Mouse (Mus musculus): ENCODE measurements at regions not wholly inside any gene's neighbourhood (a gene's known extent, or its start where the extent isn't known, plus 50 kb on each side); places are given as distances from the start of the nearest gene placed in this dataset.

GRCm38 (mm10) chr15:15361841-15362240 lies 1366.7 kb upstream of the Cdh9 start:
- no peak for TF ChIP-seq ETS1 (conservative IDR thresholded peaks at IDR 0.05; ENCODE audit: low read depth, low read length)
- no peak for TF ChIP-seq JUND (conservative IDR thresholded peaks at IDR 0.05; ENCODE audit: low read depth, low read length)
- dilution Hi-C loops (cut with MboI; ENCODE audit: extremely low pct_ligation_motif_present, extremely low pct_unique_long_range_greater_than_20kb, low sequenced_read_pairs) (no loop called here), in situ Hi-C loops (cut with MboI; ENCODE audit: low pct_ligation_motif_present, low pct_unique_long_range_greater_than_20kb, low sequenced_read_pairs) (no loop called here)
- DNase-seq (ENCODE audit: extremely low read depth) = no peak
- Histone ChIP-seq H3K9me3 (replicated peaks; ENCODE audit: low read length) (peaks cover 41% of the 10 kb centered on the region), H3K4me1 (ENCODE audit: control insufficient read depth in 1 of 2, insufficient read depth in 2 of 2) (no peaks in the 10 kb centered on the region), H3K9ac (ENCODE audit: insufficient read depth, low read depth) (no peak overlapping the region), H3K27me3 (replicated peaks) (no peaks in the 10 kb centered on the region), H3K4me2 (ENCODE audit: insufficient read depth, low read depth, poor library complexity, severe bottlenecking) (no peak overlapping the region), H3K79me2 (replicated peaks; ENCODE audit: control insufficient read depth, extremely low read depth, insufficient read depth, poor library complexity, severe bottlenecking) (no peaks in the 10 kb centered on the region), H3K27ac (ENCODE audit: insufficient read depth, low read depth) (no peak overlapping the region), H3K4me3 (replicated peaks in 1 of 3; ENCODE audit: low read depth in 2 of 3, low read length in 2 of 3, poor library complexity in 1 of 3) (no peak overlapping the region), H3K36me3 (replicated peaks in 1 of 2; ENCODE audit: control insufficient read depth in 1 of 2, insufficient read depth in 1 of 2, low read length in 1 of 2) (no peaks in the 10 kb centered on the region)

GRCm38 (mm10) chr15:15392300-15393022 lies 1336.1 kb upstream of the Cdh9 start:
- dilution Hi-C loops (cut with MboI; ENCODE audit: extremely low pct_ligation_motif_present, extremely low pct_unique_long_range_greater_than_20kb, low sequenced_read_pairs) = no loop called here

More at GRCm38 (mm10) chr15:15392300-15393022, 1336.1 kb upstream of the Cdh9 start:
- Histone ChIP-seq H3K36me3 (replicated peaks in 1 of 2; ENCODE audit: control insufficient read depth in 1 of 2, insufficient read depth in 1 of 2, low read length in 1 of 2) (no peaks in the 10 kb centered on the region), H3K4me3 (replicated peaks in 1 of 3; ENCODE audit: low read depth in 2 of 3, low read length in 2 of 3, poor library complexity in 1 of 3) (no peak overlapping the region), H3K9ac (ENCODE audit: insufficient read depth, low read depth) (no peak overlapping the region), H3K4me1 (ENCODE audit: control insufficient read depth in 1 of 2, insufficient read depth in 2 of 2) (no peaks in the 10 kb centered on the region), H3K27ac (ENCODE audit: insufficient read depth, low read depth) (no peak overlapping the region), H3K79me2 (replicated peaks; ENCODE audit: control insufficient read depth, extremely low read depth, insufficient read depth, poor library complexity, severe bottlenecking) (no peaks in the 10 kb centered on the region), H3K27me3 (replicated peaks) (no peaks in the 10 kb centered on the region), H3K4me2 (ENCODE audit: insufficient read depth, low read depth, poor library complexity, severe bottlenecking) (no peak overlapping the region), H3K9me3 (replicated peaks; ENCODE audit: low read length) (peaks cover 17% of the 10 kb centered on the region)
- DNase-seq (ENCODE audit: extremely low read depth) = no peak
- no peak for TF ChIP-seq MAX (IDR thresholded peaks at IDR 0.05; ENCODE audit: low read length)
- no peak for TF ChIP-seq KAT2A (IDR thresholded peaks at IDR 0.05; ENCODE audit: insufficient replicate concordance, low read length)
- no peak for TF ChIP-seq MXI1 (IDR thresholded peaks at IDR 0.05; ENCODE audit: low read depth, low read length)
- TF ChIP-seq ELF1 (IDR thresholded peaks at IDR 0.05; ENCODE audit: low read depth, low read length) = no peak
- no peak for TF ChIP-seq MYC (IDR thresholded peaks at IDR 0.05; ENCODE audit: low read depth, low read length)
- no peak for TF ChIP-seq MAFK (IDR thresholded peaks at IDR 0.05; ENCODE audit: insufficient replicate concordance, low read length)
- in situ Hi-C loops (cut with MboI; ENCODE audit: low pct_ligation_motif_present, low pct_unique_long_range_greater_than_20kb, low sequenced_read_pairs) = no loop called here
